8 mouse cellular contexts compared by ENCODE assay signal in genomic region chr1:178319295-178320037, GRCm38 (mm10). TPM values are rescaled to one million over a fixed set of nuclear protein-coding genes. Genes with fewer than 3 reads are reported as not detected.
A peak's percentile ranks its signal among the peaks of the same experiment; 100 is the strongest.
DNase-seq lines count a peak whose midpoint lies in the region; ATAC-seq and TF ChIP-seq lines count a peak whose summit lies in the region.

No protein-coding gene starts in this region.

- WGBS in intestine, embryonic 16.5 days: 2% methylated on average over 12 of the region's 12 CpGs
- under 1% methylated on average over 12 of the region's 12 CpGs for WGBS in stomach, embryonic 16.5 days

- peak overlapping the region; percentile 50 for H3K4me3 ChIP-seq in embryonic fibroblast, embryonic 13.5 days (ENCODE audit: insufficient read depth, low read length)
- peak overlapping the region; percentile 71 for H3K4me3 ChIP-seq in intestine, embryonic 16.5 days (ENCODE audit: low read length)
- H3K4me3 ChIP-seq in stomach, embryonic 16.5 days (replicated peaks; ENCODE audit: low read length): peak overlapping the region; percentile 79

- ATAC-seq in cerebellum, adult (ENCODE audit: insufficient number of reproducible peaks, low FRiP score, low TSS enrichment): peak; percentile 11; the same call in 1 of the 2 replicates
- peak; percentile 36 for ATAC-seq in intestine, embryonic 16.5 days
- 0 out of 2 replicates have a peak, but pooled peaks have one; percentile 20 for ATAC-seq in stomach, embryonic 16.5 days (ENCODE audit: insufficient read depth, low FRiP score)

- TF ChIP-seq POLR2A in embryonic fibroblast, embryonic 13.5 days (IDR thresholded peaks at IDR 0.05; ENCODE audit: low read depth, low read length): no peak

- peaks cover 7% of the 10 kb centered on the region; the same call in 1 of the 2 replicates for H3K36me3 ChIP-seq in intestine, embryonic 16.5 days (ENCODE audit: control insufficient read depth, insufficient read depth, low read length)
- H3K36me3 ChIP-seq in stomach, embryonic 16.5 days (ENCODE audit: control insufficient read depth, insufficient read depth, low read length): peaks cover 3% of the 10 kb centered on the region; the same call in 1 of the 2 replicates

- peak overlapping the region; percentile 89 for H3K9ac ChIP-seq in intestine, embryonic 16.5 days (ENCODE audit: low read depth, low read length)
- H3K9ac ChIP-seq in stomach, embryonic 16.5 days (ENCODE audit: low read length): peak overlapping the region; percentile 88

- DNase-seq in cerebellum, adult 9-10 months: no peak
- peak; percentile 34 to 57 for DNase-seq in right cerebral cortex, adult 2 months (ENCODE audit: low spot score in 2 of 2)
- DNase-seq in right cerebral cortex, adult 18-20 months: no peak
- DNase-seq in lung, postnatal 10 days: peak; percentile 35

- H3K9me3 ChIP-seq in intestine, embryonic 16.5 days (ENCODE audit: control insufficient read depth, low read length): no peaks in the 10 kb centered on the region
- H3K9me3 ChIP-seq in stomach, embryonic 16.5 days (replicated peaks; ENCODE audit: control insufficient read depth, low read length): no peaks in the 10 kb centered on the region

- H3K27ac ChIP-seq in embryonic fibroblast, embryonic 13.5 days (ENCODE audit: insufficient read depth, low read length): peak overlapping the region; percentile 99
- H3K27ac ChIP-seq in intestine, embryonic 16.5 days (ENCODE audit: low read length): peak overlapping the region; percentile 99
- peak overlapping the region; percentile 100 for H3K27ac ChIP-seq in stomach, embryonic 16.5 days (ENCODE audit: low read length)

- peaks cover 5% of the 10 kb centered on the region for H3K4me1 ChIP-seq in embryonic fibroblast, embryonic 13.5 days (ENCODE audit: control insufficient read depth, insufficient read depth, low read length)
- H3K4me1 ChIP-seq in intestine, embryonic 16.5 days (ENCODE audit: control insufficient read depth, insufficient read depth, low read length): peaks cover 15% of the 10 kb centered on the region
- peaks cover 23% of the 10 kb centered on the region for H3K4me1 ChIP-seq in stomach, embryonic 16.5 days (ENCODE audit: control insufficient read depth, insufficient read depth, low read length)

- TF ChIP-seq CTCF in embryonic fibroblast, embryonic 13.5 days (IDR thresholded peaks at IDR 0.05; ENCODE audit: borderline replicate concordance, insufficient read depth, low read length): no peak

- H3K4me2 ChIP-seq in intestine, embryonic 16.5 days (ENCODE audit: low read depth, low read length): peak overlapping the region; percentile 83
- H3K4me2 ChIP-seq in stomach, embryonic 16.5 days (ENCODE audit: low read depth, low read length): peak overlapping the region; percentile 73

- H3K27me3 ChIP-seq in intestine, embryonic 16.5 days (replicated peaks; ENCODE audit: control insufficient read depth, insufficient read depth, low read length): no peaks in the 10 kb centered on the region
- no peaks in the 10 kb centered on the region for H3K27me3 ChIP-seq in stomach, embryonic 16.5 days (ENCODE audit: control insufficient read depth, insufficient read depth, low read length)

RNA-seq across cellular contexts. Expression of gene Cox20, which starts 0.5 kb away (rescaled TPM):
- polyA plus RNA-seq in embryonic fibroblast, embryonic 13.5 days (2011; ENCODE audit: insufficient read length, low read depth, missing spikeins): 55.7 and 66.8 TPM in 2 replicates
- polyA plus RNA-seq in intestine, embryonic 16.5 days (2015; fragmentation: Nextera tagmentation; extraction: Ambion mirVana): 136 and 142 TPM in 2 replicates
- 107 and 139 TPM in 2 replicates for polyA plus RNA-seq in stomach, embryonic 16.5 days (2015; fragmentation: Nextera tagmentation; extraction: Ambion mirVana)

RNA-seq across cellular contexts. Expression of gene Hnrnpu, which starts 18.1 kb away (rescaled TPM):
- 522 and 619 TPM in 2 replicates for polyA plus RNA-seq in embryonic fibroblast, embryonic 13.5 days (2011; ENCODE audit: insufficient read length, low read depth, missing spikeins)
- 137 and 155 TPM in 2 replicates for polyA plus RNA-seq in intestine, embryonic 16.5 days (2015; fragmentation: Nextera tagmentation; extraction: Ambion mirVana)
- 110 and 162 TPM in 2 replicates for polyA plus RNA-seq in stomach, embryonic 16.5 days (2015; fragmentation: Nextera tagmentation; extraction: Ambion mirVana)

Comparison
In these comparisons a context has a peak if more than half of its experiments do, and no peak if none do; other contexts are left out.
1. DNase-seq: peak in right cerebral cortex, adult 2 months (2 of 2) and lung, postnatal 10 days (single experiment); none in cerebellum, adult 9-10 months (single experiment) and right cerebral cortex, adult 18-20 months (single experiment).
2. Peak in every context shown above with its lines, with median percentiles within 50 percentile points of each other: ATAC-seq, H3K27ac ChIP-seq and H3K4me3 ChIP-seq.